Comparison of ENCODE assay signal across 8 mouse cellular contexts in the genomic region with DNA sequence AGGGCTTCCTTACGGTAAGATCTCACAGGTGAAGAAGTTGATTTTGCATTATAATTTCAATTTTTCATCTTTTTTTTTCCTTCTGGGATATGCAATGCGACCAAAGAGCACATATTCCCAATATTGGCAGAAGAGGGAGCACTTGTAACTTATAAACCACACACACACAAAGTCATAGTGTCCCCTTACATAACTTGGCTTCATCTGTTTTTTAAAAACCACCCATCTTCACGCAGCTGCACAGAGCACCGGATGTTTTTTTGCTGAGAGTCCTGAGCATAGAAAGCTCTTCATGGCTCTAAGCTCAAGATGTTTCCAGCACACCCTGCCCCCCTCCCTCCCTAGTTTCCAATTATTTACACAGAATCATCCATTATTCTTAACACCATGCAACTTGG.
DNase-seq lines count a peak whose midpoint lies in the region; ATAC-seq lines count a peak whose summit lies in the region.

No protein-coding gene starts in this region.

- intact Hi-C loops in left cerebral cortex, postnatal 4 days (cut with DNase I): no loop called here
- intact Hi-C loops in left cerebral cortex, postnatal 25 days (cut with DNase I): loop anchor here (5.0 kb wide), 1 partner anchor 220 kb away; no protein-coding TSS in a partner anchor

- peak; percentile 20 for DNase-seq in CD4-positive, CD25-positive, alpha-beta regulatory T cell, adult 2 months (ENCODE audit: low read depth, low spot score)
- DNase-seq in left cerebral cortex, adult 11 months (ENCODE audit: low spot score): peak; percentile 27
- no peak for DNase-seq in left cerebral cortex, postnatal 4 days
- peak; percentile 20 to 61 for DNase-seq in left cerebral cortex, postnatal 25 days (ENCODE audit: low spot score in 2 of 2)
- DNase-seq in retina, postnatal 1 day: no peak

- ATAC-seq in CD4-positive, CD25-positive, alpha-beta regulatory T cell, adult 4 months: no peak
- ATAC-seq in common myeloid progenitor, adult 5-6 weeks (replicated peaks; ENCODE audit: low read depth, poor library complexity, severe bottlenecking): 0 out of 2 replicates have a peak, but pooled peaks have one; percentile 29
- no peak for ATAC-seq in erythroid progenitor cell, adult 5-6 weeks (replicated peaks; ENCODE audit: low FRiP score, poor library complexity, severe bottlenecking)

Comparison
In these comparisons a context has a peak if more than half of its experiments do, and no peak if none do; other contexts are left out.
1. DNase-seq: peak in CD4-positive, CD25-positive, alpha-beta regulatory T cell, adult 2 months (single experiment), left cerebral cortex, adult 11 months (single experiment) and left cerebral cortex, postnatal 25 days (2 of 2); none in left cerebral cortex, postnatal 4 days (single experiment) and retina, postnatal 1 day (single experiment).